Mouse (Mus musculus): Measurements from ENCODE around the gene Ppp1r2.

DNA sequence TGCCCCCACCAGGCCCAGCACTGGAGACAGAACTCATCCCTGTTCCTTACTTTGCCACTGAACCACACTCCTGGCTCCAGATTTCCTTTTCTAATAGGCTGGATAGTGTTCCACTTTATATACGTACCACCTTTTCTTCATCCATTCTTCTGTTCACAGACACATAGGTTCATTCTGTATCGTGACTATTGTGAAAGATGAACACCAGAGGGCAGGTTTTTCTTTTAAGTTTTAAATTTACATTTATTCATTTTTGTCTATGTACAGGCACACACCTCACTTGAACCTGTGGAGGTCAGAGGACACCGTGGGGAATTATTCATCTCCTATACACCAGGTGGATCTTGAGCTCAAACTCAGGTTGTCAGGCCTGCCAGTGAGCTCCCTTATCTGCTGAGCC is 31.0 kb downstream of the Ppp1r2 start:
- TF ChIP-seq GATA1 (IDR thresholded peaks at IDR 0.05; ENCODE audit: borderline replicate concordance, low read length) (no peak), FLI1 (IDR thresholded peaks at IDR 0.05; ENCODE audit: low read length) (no peak)
